Comparison of ENCODE assay signal across 16 mouse cellular contexts in genomic region chr12:26557411-26557810, GRCm38 (mm10).
DNase-seq lines count a peak whose midpoint lies in the region; ATAC-seq lines count a peak whose summit lies in the region.
"Had no signal": no experiment of that assay in that cellular context is flagged by ENCODE, and none has a peak within 500 bp of the region (broad histone marks: within the 10 kb centered on the region; RNA-seq: fewer than 3 reads in every experiment).

No protein-coding gene starts in this region.

- H3K9ac ChIP-seq in hindbrain, embryonic 16.5 days (ENCODE audit: low read depth, low read length), result no peak overlapping the region
- H3K9ac ChIP-seq in midbrain, embryonic 13.5 days (replicated peaks), result no peak overlapping the region
- no peak overlapping the region for H3K9ac ChIP-seq in midbrain, embryonic 11.5 days (ENCODE audit: low read length)
- no peak overlapping the region for H3K9ac ChIP-seq in forebrain, embryonic 16.5 days (replicated peaks; ENCODE audit: low read depth, low read length)
- H3K9ac ChIP-seq: limb, embryonic 15.5 days; liver, postnatal 0 days had no signal

- no peak overlapping the region for H3K4me2 ChIP-seq in hindbrain, embryonic 16.5 days (ENCODE audit: low read length)
- H3K4me2 ChIP-seq in midbrain, embryonic 13.5 days (replicated peaks), result no peak overlapping the region
- no peak overlapping the region for H3K4me2 ChIP-seq in midbrain, embryonic 11.5 days
- H3K4me2 ChIP-seq in forebrain, embryonic 16.5 days (ENCODE audit: low read length), result no peak overlapping the region
- H3K4me2 ChIP-seq: limb, embryonic 15.5 days had no signal

- DNase-seq in hindbrain, embryonic 10.5 days (ENCODE audit: low spot score), result no peak
- DNase-seq in midbrain, embryonic 11.5 days (ENCODE audit: low spot score, missing footprints), result no peak
- peak; percentile 18 for DNase-seq in retina, embryonic 14.5 days (ENCODE audit: low spot score)
- no peak for DNase-seq in urinary bladder, postnatal 36 days (ENCODE audit: low spot score in 2 of 2)
- no peak for DNase-seq in left cerebral cortex, adult 11 months (ENCODE audit: low spot score)
- DNase-seq: adrenal gland, postnatal 10 days; cerebellum, adult 11-12 months; cerebellum, postnatal 25 days; gastrocnemius, postnatal 25 days; kidney, postnatal 14 days; liver, postnatal 0 days had no signal

- H3K4me1 ChIP-seq in hindbrain, embryonic 10.5 days (replicated peaks), result peaks cover 27% of the 10 kb centered on the region
- peaks cover 8% of the 10 kb centered on the region; the same call in 1 of the 2 replicates for H3K4me1 ChIP-seq in hindbrain, embryonic 16.5 days (ENCODE audit: control insufficient read depth, insufficient read depth, low read depth, low read length)
- peaks cover 19% of the 10 kb centered on the region for H3K4me1 ChIP-seq in midbrain, embryonic 13.5 days (replicated peaks)
- 0 out of 2 replicates have a peak, but pooled peaks cover 3% of the 10 kb centered on the region for H3K4me1 ChIP-seq in midbrain, embryonic 11.5 days (ENCODE audit: control insufficient read depth, insufficient read depth, low read length)
- peaks cover 14% of the 10 kb centered on the region for H3K4me1 ChIP-seq in forebrain, embryonic 16.5 days (replicated peaks; ENCODE audit: control insufficient read depth, insufficient read depth, low read length)

- H3K9me3 ChIP-seq in hindbrain, embryonic 10.5 days, result no peaks in the 10 kb centered on the region
- no peaks in the 10 kb centered on the region for H3K9me3 ChIP-seq in hindbrain, embryonic 16.5 days (ENCODE audit: control insufficient read depth, low read length)
- H3K9me3 ChIP-seq in midbrain, embryonic 13.5 days, result no peaks in the 10 kb centered on the region
- no peaks in the 10 kb centered on the region for H3K9me3 ChIP-seq in midbrain, embryonic 11.5 days (ENCODE audit: control insufficient read depth, low read length)
- H3K9me3 ChIP-seq in forebrain, embryonic 16.5 days (ENCODE audit: control insufficient read depth, low read length), result no peaks in the 10 kb centered on the region
- H3K9me3 ChIP-seq: limb, embryonic 15.5 days had no signal

- H3K27ac ChIP-seq in hindbrain, embryonic 10.5 days, result peak overlapping the region; percentile 64
- H3K27ac ChIP-seq in hindbrain, embryonic 16.5 days (ENCODE audit: low read depth, low read length), result no peak overlapping the region
- H3K27ac ChIP-seq in midbrain, embryonic 13.5 days, result peak overlapping the region; percentile 53
- no peak overlapping the region for H3K27ac ChIP-seq in midbrain, embryonic 11.5 days (ENCODE audit: low read depth, low read length)
- H3K27ac ChIP-seq in forebrain, embryonic 16.5 days (ENCODE audit: low read length), result peak overlapping the region; percentile 70
- H3K27ac ChIP-seq: limb, embryonic 15.5 days had no signal

- H3K27me3 ChIP-seq in hindbrain, embryonic 10.5 days (ENCODE audit: insufficient read depth, poor library complexity, severe bottlenecking), result no peaks in the 10 kb centered on the region
- no peaks in the 10 kb centered on the region for H3K27me3 ChIP-seq in hindbrain, embryonic 16.5 days (replicated peaks; ENCODE audit: control insufficient read depth, insufficient read depth, low read length)
- H3K27me3 ChIP-seq in midbrain, embryonic 13.5 days, result no peaks in the 10 kb centered on the region
- H3K27me3 ChIP-seq in midbrain, embryonic 11.5 days (ENCODE audit: control insufficient read depth, insufficient read depth, low read length), result no peaks in the 10 kb centered on the region
- H3K27me3 ChIP-seq in forebrain, embryonic 16.5 days (replicated peaks; ENCODE audit: control insufficient read depth, insufficient read depth, low read length), result no peaks in the 10 kb centered on the region
- H3K27me3 ChIP-seq: CH12.LX; limb, embryonic 15.5 days had no signal

- 9% methylated on average over 4 of the region's 4 CpGs for WGBS in hindbrain, embryonic 10.5 days
- WGBS in hindbrain, embryonic 16.5 days, result 4% methylated on average over 4 of the region's 4 CpGs
- 3% methylated on average over 4 of the region's 4 CpGs for WGBS in midbrain, embryonic 13.5 days
- 9% methylated on average over 4 of the region's 4 CpGs for WGBS in midbrain, embryonic 11.5 days
- 0% methylated on average over 4 of the region's 4 CpGs for WGBS in forebrain, embryonic 16.5 days

- no peak for ATAC-seq in hindbrain, embryonic 16.5 days
- ATAC-seq in midbrain, embryonic 13.5 days, result no peak
- ATAC-seq in midbrain, embryonic 11.5 days (ENCODE audit: low FRiP score), result no peak
- ATAC-seq in forebrain, embryonic 16.5 days, result peak; percentile 43; the same call in 1 of the 2 replicates
- ATAC-seq: liver, postnatal 0 days had no signal

- no peak overlapping the region for H3K4me3 ChIP-seq in hindbrain, embryonic 10.5 days
- H3K4me3 ChIP-seq in hindbrain, embryonic 16.5 days (ENCODE audit: low read length), result no peak overlapping the region
- no peak overlapping the region for H3K4me3 ChIP-seq in midbrain, embryonic 13.5 days (replicated peaks)
- H3K4me3 ChIP-seq in midbrain, embryonic 11.5 days (ENCODE audit: low read depth, low read length), result no peak overlapping the region
- no peak overlapping the region for H3K4me3 ChIP-seq in forebrain, embryonic 16.5 days (replicated peaks; ENCODE audit: low read length)
- H3K4me3 ChIP-seq: limb, embryonic 15.5 days had no signal

- no peaks in the 10 kb centered on the region for H3K36me3 ChIP-seq in hindbrain, embryonic 10.5 days
- no peaks in the 10 kb centered on the region for H3K36me3 ChIP-seq in hindbrain, embryonic 16.5 days (ENCODE audit: control insufficient read depth, insufficient read depth, low read length)
- no peaks in the 10 kb centered on the region for H3K36me3 ChIP-seq in midbrain, embryonic 13.5 days
- H3K36me3 ChIP-seq in midbrain, embryonic 11.5 days (ENCODE audit: control insufficient read depth, insufficient read depth, low read length), result no peaks in the 10 kb centered on the region
- H3K36me3 ChIP-seq in forebrain, embryonic 16.5 days (ENCODE audit: control insufficient read depth, insufficient read depth), result no peaks in the 10 kb centered on the region
- H3K36me3 ChIP-seq: limb, embryonic 15.5 days had no signal

Comparison
In these comparisons a context has a peak if more than half of its experiments do, and no peak if none do; other contexts are left out.
1. H3K27ac ChIP-seq: peak in hindbrain, embryonic 10.5 days (single experiment), midbrain, embryonic 13.5 days (single experiment) and forebrain, embryonic 16.5 days (single experiment); none in hindbrain, embryonic 16.5 days (single experiment) and midbrain, embryonic 11.5 days (single experiment).